Mouse (Mus musculus): Measurements from ENCODE around the gene Pus1. TPM values are rescaled to one million over a fixed set of nuclear protein-coding genes. Genes with fewer than 3 reads are reported as not detected.
A peak's percentile ranks its signal among the peaks of the same experiment; 100 is the strongest.

Pus1 gene
- polyA plus RNA-seq, 1 experiment: 27.4 TPM

DNA sequence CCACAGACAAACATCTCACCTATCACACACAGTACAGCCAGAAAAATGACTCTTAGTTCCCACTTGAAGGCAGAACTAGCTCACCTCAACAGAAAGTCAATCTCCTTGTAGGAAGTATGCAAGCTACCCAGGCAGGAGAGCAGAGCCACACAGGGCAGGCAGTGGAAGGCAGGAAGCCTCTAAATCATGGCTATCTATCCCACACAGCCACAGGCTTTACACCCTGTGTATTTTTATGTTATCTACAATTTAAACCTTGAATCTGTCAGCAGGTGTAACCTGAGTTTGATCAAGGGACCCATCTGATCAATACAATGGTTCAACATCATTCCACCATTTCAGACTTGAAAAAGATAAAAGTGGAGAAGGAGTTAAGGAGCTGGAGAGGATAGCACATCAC, 22.4 kb upstream of the Pus1 start:
- H3K4me1 ChIP-seq (replicated peaks; ENCODE audit: control insufficient read depth, insufficient read depth, low read length): peaks cover 12% of the 10 kb centered on the region
- no peak for DNase-seq
- TF ChIP-seq POLR2A (IDR thresholded peaks at IDR 0.05; ENCODE audit: control insufficient read depth, extremely low read depth, insufficient read depth, low read length, poor library complexity): no peak
- no peak for TF ChIP-seq CTCF (IDR thresholded peaks at IDR 0.05; ENCODE audit: borderline replicate concordance, control insufficient read depth, extremely low read depth, insufficient read depth, low read length, poor library complexity)

GRCm38 (mm10) chr5:110802186-110802585, 21.7 kb upstream of the Pus1 start:
- peaks cover 9% of the 10 kb centered on the region for H3K36me3 ChIP-seq (ENCODE audit: control insufficient read depth, insufficient read depth, low read length)
- H3K27ac ChIP-seq (ENCODE audit: control insufficient read depth, insufficient read depth, low read length): no peak overlapping the region
- no peak overlapping the region for H3K4me3 ChIP-seq (ENCODE audit: control insufficient read depth, insufficient read depth, low read length)
- no peak for DNase-seq
- 93% methylated on average over 4 of the region's 4 CpGs for WGBS
- no peaks in the 10 kb centered on the region for H3K27me3 ChIP-seq (ENCODE audit: control insufficient read depth, insufficient read depth, low read length)
- peaks cover 8% of the 10 kb centered on the region; the same call in 1 of the 2 replicates for H3K4me1 ChIP-seq (replicated peaks; ENCODE audit: control insufficient read depth, insufficient read depth, low read length)
- no peak for TF ChIP-seq POLR2A (IDR thresholded peaks at IDR 0.05; ENCODE audit: control insufficient read depth, extremely low read depth, insufficient read depth, low read length, poor library complexity)
- no peak for TF ChIP-seq CTCF (IDR thresholded peaks at IDR 0.05; ENCODE audit: borderline replicate concordance, control insufficient read depth, extremely low read depth, insufficient read depth, low read length, poor library complexity)

More for the DNA sequence above, 22.4 kb upstream of the Pus1 start:
- Histone ChIP-seq H3K27ac (ENCODE audit: control insufficient read depth, insufficient read depth, low read length) (no peak overlapping the region), H3K36me3 (ENCODE audit: control insufficient read depth, insufficient read depth, low read length) (peaks cover 9% of the 10 kb centered on the region), H3K4me3 (ENCODE audit: control insufficient read depth, insufficient read depth, low read length) (no peak overlapping the region), H3K27me3 (ENCODE audit: control insufficient read depth, insufficient read depth, low read length) (no peaks in the 10 kb centered on the region)

- TF ChIP-seq POLR2A (IDR thresholded peaks at IDR 0.05; ENCODE audit: control insufficient read depth, extremely low read depth, insufficient read depth, low read length, poor library complexity) (no peak), CTCF (IDR thresholded peaks at IDR 0.05; ENCODE audit: borderline replicate concordance, control insufficient read depth, extremely low read depth, insufficient read depth, low read length, poor library complexity) (no peak)
- Histone ChIP-seq H3K27ac (ENCODE audit: control insufficient read depth, insufficient read depth, low read length) (no peak overlapping the region), H3K4me3 (ENCODE audit: control insufficient read depth, insufficient read depth, low read length) (no peak overlapping the region), H3K36me3 (ENCODE audit: control insufficient read depth, insufficient read depth, low read length) (peaks cover 12% of the 10 kb centered on the region), H3K4me1 (replicated peaks; ENCODE audit: control insufficient read depth, insufficient read depth, low read length) (peaks cover 8% of the 10 kb centered on the region; the same call in 1 of the 2 replicates), H3K27me3 (ENCODE audit: control insufficient read depth, insufficient read depth, low read length) (no peaks in the 10 kb centered on the region)
- 89% methylated on average over 3 of the region's 3 CpGs for whole genome bisulfite sequencing
- no peak for DNase-seq
Measured at GRCm38 (mm10) chr5:110801036-110801624, 20.7 kb upstream of the Pus1 start.

DNA sequence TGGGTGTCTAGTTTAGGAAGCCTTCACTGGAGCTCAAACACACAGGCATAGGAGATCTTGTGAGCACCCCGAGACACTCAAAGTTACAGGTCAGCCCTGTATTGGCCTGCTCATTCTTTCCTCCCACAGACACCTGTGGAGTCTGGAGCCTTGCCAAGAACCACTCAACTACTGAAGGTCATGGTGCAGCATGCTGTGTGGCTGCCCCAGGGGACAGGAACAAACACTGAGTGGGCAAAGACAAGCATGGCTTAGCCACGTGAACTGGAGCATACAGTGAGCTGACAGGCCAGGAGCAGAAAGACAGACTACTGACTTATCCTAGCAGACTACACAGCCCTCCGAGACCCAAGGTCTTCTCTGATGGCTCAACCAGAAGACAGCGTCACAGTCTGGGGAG, 17.2 kb upstream of the Pus1 start:
- WGBS: 67% methylated on average over 4 of the region's 4 CpGs
- Histone ChIP-seq H3K27ac (ENCODE audit: control insufficient read depth, insufficient read depth, low read length) (no peak overlapping the region), H3K27me3 (ENCODE audit: control insufficient read depth, insufficient read depth, low read length) (no peaks in the 10 kb centered on the region), H3K4me3 (ENCODE audit: control insufficient read depth, insufficient read depth, low read length) (no peak overlapping the region), H3K4me1 (replicated peaks; ENCODE audit: control insufficient read depth, insufficient read depth, low read length) (peaks cover 8% of the 10 kb centered on the region; the same call in 1 of the 2 replicates), H3K36me3 (ENCODE audit: control insufficient read depth, insufficient read depth, low read length) (peaks cover 46% of the 10 kb centered on the region)
- DNase-seq: no peak
- no peak for TF ChIP-seq POLR2A (IDR thresholded peaks at IDR 0.05; ENCODE audit: control insufficient read depth, extremely low read depth, insufficient read depth, low read length, poor library complexity)
- TF ChIP-seq CTCF (IDR thresholded peaks at IDR 0.05; ENCODE audit: borderline replicate concordance, control insufficient read depth, extremely low read depth, insufficient read depth, low read length, poor library complexity): no peak

DNA sequence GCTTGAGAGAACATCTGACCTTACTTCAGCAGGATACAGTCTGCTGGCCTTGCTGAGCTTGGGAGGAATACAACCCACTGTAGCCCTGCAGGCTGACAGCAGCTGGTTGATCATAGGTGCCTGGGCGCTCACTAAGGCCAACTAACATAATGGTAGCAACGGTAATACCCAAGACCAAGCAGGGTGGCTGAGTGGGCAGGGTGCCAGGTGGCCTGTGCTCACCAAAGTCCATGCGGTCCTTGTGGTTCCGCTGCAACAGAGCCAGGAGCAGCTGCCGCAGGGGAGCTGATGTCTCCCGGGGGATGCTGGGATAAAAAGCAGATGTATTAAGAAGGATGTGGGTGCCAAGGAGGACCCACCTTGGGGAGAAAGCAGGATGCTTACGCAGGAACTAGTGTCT, 13.9 kb upstream of the Pus1 start:
- 98% methylated on average over 7 of the region's 7 CpGs for WGBS
- H3K36me3 ChIP-seq (ENCODE audit: control insufficient read depth, insufficient read depth, low read length): peaks cover 75% of the 10 kb centered on the region

GRCm38 (mm10) chr5:110788684-110789083, 8.2 kb upstream of the Pus1 start:
- TF ChIP-seq POLR2A (IDR thresholded peaks at IDR 0.05; ENCODE audit: control insufficient read depth, extremely low read depth, insufficient read depth, low read length, poor library complexity): no peak
- peak; percentile 68; the same call in 1 of the 2 replicates for TF ChIP-seq CTCF (IDR thresholded peaks at IDR 0.05; ENCODE audit: borderline replicate concordance, control insufficient read depth, extremely low read depth, insufficient read depth, low read length, poor library complexity)
- WGBS: 81% methylated on average over 5 of the region's 5 CpGs
- no peaks in the 10 kb centered on the region for H3K4me1 ChIP-seq (replicated peaks; ENCODE audit: control insufficient read depth, insufficient read depth, low read length)
- no peak overlapping the region for H3K4me3 ChIP-seq (ENCODE audit: control insufficient read depth, insufficient read depth, low read length)
- peak; percentile 52 for DNase-seq
- H3K36me3 ChIP-seq (ENCODE audit: control insufficient read depth, insufficient read depth, low read length): peaks cover 56% of the 10 kb centered on the region
- H3K27ac ChIP-seq (ENCODE audit: control insufficient read depth, insufficient read depth, low read length): no peak overlapping the region
- no peaks in the 10 kb centered on the region for H3K27me3 ChIP-seq (ENCODE audit: control insufficient read depth, insufficient read depth, low read length)

More for the DNA sequence above, 13.9 kb upstream of the Pus1 start:
- H3K27ac ChIP-seq (ENCODE audit: control insufficient read depth, insufficient read depth, low read length): no peak overlapping the region
- no peaks in the 10 kb centered on the region for H3K27me3 ChIP-seq (ENCODE audit: control insufficient read depth, insufficient read depth, low read length)
- no peak for TF ChIP-seq CTCF (IDR thresholded peaks at IDR 0.05; ENCODE audit: borderline replicate concordance, control insufficient read depth, extremely low read depth, insufficient read depth, low read length, poor library complexity)
- no peak for TF ChIP-seq POLR2A (IDR thresholded peaks at IDR 0.05; ENCODE audit: control insufficient read depth, extremely low read depth, insufficient read depth, low read length, poor library complexity)
- no peak for DNase-seq
- no peaks in the 10 kb centered on the region for H3K4me1 ChIP-seq (replicated peaks; ENCODE audit: control insufficient read depth, insufficient read depth, low read length)
- H3K4me3 ChIP-seq (ENCODE audit: control insufficient read depth, insufficient read depth, low read length): no peak overlapping the region

Measured in thymus, adult 2 months (tissue).